Mouse (Mus musculus): ENCODE results near the gene Zbtb32. TPM values are rescaled to one million over a fixed set of nuclear protein-coding genes. Genes with fewer than 3 reads are reported as not detected.

Zbtb32 gene
- polyA plus RNA-seq, 1 experiment from 2014 or later, result 0.23 TPM

Small RNA genes lying within 50 kb of the gene (microRNA-seq; reads per million reads assigned to microRNA genes)
- gene Gm38670 (not detected), gene Mir3569 (not detected)

Other genes with a start within 250 kb of the Zbtb32 start
- gene Lrfn3, start 236.1 kb downstream of the Zbtb32 start, polyA plus RNA-seq (2015; fragmentation: Nextera tagmentation; extraction: Ambion mirVana), result 10.4 and 13.4 TPM in 2 replicates
- 14.0 and 19.1 TPM in 2 replicates for gene Tyrobp, start 185.1 kb downstream of the Zbtb32 start, polyA plus RNA-seq (2015; fragmentation: Nextera tagmentation; extraction: Ambion mirVana)
- not detected in 2 replicates for gene Hcst, start 179.1 kb downstream of the Zbtb32 start, polyA plus RNA-seq (2015; fragmentation: Nextera tagmentation; extraction: Ambion mirVana)
- gene Nfkbid, start 177.2 kb downstream of the Zbtb32 start, polyA plus RNA-seq (2015; fragmentation: Nextera tagmentation; extraction: Ambion mirVana), result 2.3 and 3.4 TPM in 2 replicates
- 584 and 649 TPM in 2 replicates for gene Aplp1, start 153.4 kb downstream of the Zbtb32 start, polyA plus RNA-seq (2015; fragmentation: Nextera tagmentation; extraction: Ambion mirVana)
- 0.22 and 0.43 TPM in 2 replicates for gene Kirrel2, start 141.2 kb downstream of the Zbtb32 start, polyA plus RNA-seq (2015; fragmentation: Nextera tagmentation; extraction: Ambion mirVana)
- gene Nphs1, start 140.6 kb downstream of the Zbtb32 start, polyA plus RNA-seq (2015; fragmentation: Nextera tagmentation; extraction: Ambion mirVana), result not detected in 2 replicates
- gene Prodh2, start 105.3 kb downstream of the Zbtb32 start, polyA plus RNA-seq (2015; fragmentation: Nextera tagmentation; extraction: Ambion mirVana), result not detected in 2 replicates
- gene Arhgap33, start 63.8 kb downstream of the Zbtb32 start, polyA plus RNA-seq (2015; fragmentation: Nextera tagmentation; extraction: Ambion mirVana), result 122 and 148 TPM in 2 replicates
- gene Hspb6, start 46.7 kb downstream of the Zbtb32 start, polyA plus RNA-seq (2015; fragmentation: Nextera tagmentation; extraction: Ambion mirVana), result 9.3 and 11.1 TPM in 2 replicates
- 8.8 and 13.5 TPM in 2 replicates for gene Proser3, start 46.6 kb downstream of the Zbtb32 start, polyA plus RNA-seq (2015; fragmentation: Nextera tagmentation; extraction: Ambion mirVana)
- 52.9 and 55.1 TPM in 2 replicates for gene Lin37, start 39.1 kb downstream of the Zbtb32 start, polyA plus RNA-seq (2015; fragmentation: Nextera tagmentation; extraction: Ambion mirVana)
- 107 and 111 TPM in 2 replicates for gene U2af1l4, start 35.6 kb downstream of the Zbtb32 start, polyA plus RNA-seq (2015; fragmentation: Nextera tagmentation; extraction: Ambion mirVana)
- 23.5 and 28.5 TPM in 2 replicates for gene Gm49396, start 35.6 kb downstream of the Zbtb32 start, polyA plus RNA-seq (2015; fragmentation: Nextera tagmentation; extraction: Ambion mirVana)
- gene Psenen, start 35.3 kb downstream of the Zbtb32 start, polyA plus RNA-seq (2015; fragmentation: Nextera tagmentation; extraction: Ambion mirVana), result 117 and 121 TPM in 2 replicates
- gene Igflr1, start 33.5 kb downstream of the Zbtb32 start, polyA plus RNA-seq (2015; fragmentation: Nextera tagmentation; extraction: Ambion mirVana), result 5.8 and 6.3 TPM in 2 replicates
- 8.7 and 15.6 TPM in 2 replicates for gene Kmt2b, start 10.2 kb downstream of the Zbtb32 start, polyA plus RNA-seq (2015; fragmentation: Nextera tagmentation; extraction: Ambion mirVana)
- gene Upk1a, start 13.9 kb upstream of the Zbtb32 start, polyA plus RNA-seq (2015; fragmentation: Nextera tagmentation; extraction: Ambion mirVana), result 0.34 and 0.40 TPM in 2 replicates
- gene Cox6b1, start 27.2 kb upstream of the Zbtb32 start, polyA plus RNA-seq (2015; fragmentation: Nextera tagmentation; extraction: Ambion mirVana), result 860 and 869 TPM in 2 replicates
- gene Etv2, start 36.9 kb upstream of the Zbtb32 start, polyA plus RNA-seq (2015; fragmentation: Nextera tagmentation; extraction: Ambion mirVana), result not detected in 2 replicates
- 153 and 155 TPM in 2 replicates for gene Rbm42, start 51.4 kb upstream of the Zbtb32 start, polyA plus RNA-seq (2015; fragmentation: Nextera tagmentation; extraction: Ambion mirVana)
- 34.0 and 34.5 TPM in 2 replicates for gene Haus5, start 66.1 kb upstream of the Zbtb32 start, polyA plus RNA-seq (2015; fragmentation: Nextera tagmentation; extraction: Ambion mirVana)
- not detected in 2 replicates for gene Pmis2, start 72.7 kb upstream of the Zbtb32 start, polyA plus RNA-seq (2015; fragmentation: Nextera tagmentation; extraction: Ambion mirVana)
- not detected in 2 replicates for gene 2200002J24Rik, start 100.0 kb upstream of the Zbtb32 start, polyA plus RNA-seq (2015; fragmentation: Nextera tagmentation; extraction: Ambion mirVana)
- 1.3 and 2.4 TPM in 2 replicates for gene Atp4a, start 113.3 kb upstream of the Zbtb32 start, polyA plus RNA-seq (2015; fragmentation: Nextera tagmentation; extraction: Ambion mirVana)
- 202 and 214 TPM in 2 replicates for gene Tmem147, start 130.6 kb upstream of the Zbtb32 start, polyA plus RNA-seq (2015; fragmentation: Nextera tagmentation; extraction: Ambion mirVana)
- 0.68 and 1.1 TPM in 2 replicates for gene Gapdhs, start 144.8 kb upstream of the Zbtb32 start, polyA plus RNA-seq (2015; fragmentation: Nextera tagmentation; extraction: Ambion mirVana)
- gene Sbsn, start 152.6 kb upstream of the Zbtb32 start, polyA plus RNA-seq (2015; fragmentation: Nextera tagmentation; extraction: Ambion mirVana), result 2.2 and 2.3 TPM in 2 replicates
- gene Dmkn, start 164.8 kb upstream of the Zbtb32 start, polyA plus RNA-seq (2015; fragmentation: Nextera tagmentation; extraction: Ambion mirVana), result 1.1 and 2.2 TPM in 2 replicates
- 3.9 TPM in 1 of 2 replicates, not detected in the other for gene Krtdap, start 189.0 kb upstream of the Zbtb32 start, polyA plus RNA-seq (2015; fragmentation: Nextera tagmentation; extraction: Ambion mirVana)
- 0.14 TPM in 1 of 2 replicates, not detected in the other for gene Ffar2, start 224.9 kb upstream of the Zbtb32 start, polyA plus RNA-seq (2015; fragmentation: Nextera tagmentation; extraction: Ambion mirVana)

Data from forebrain, embryonic 16.5 days (tissue).